Mouse (Mus musculus) ES-E14 (cell line): ENCODE measurements around the gene Bhlha15. TPM values are rescaled to one million over a fixed set of nuclear protein-coding genes. Genes with fewer than 3 reads are reported as not detected.

Experiments used
- DNase-seq: peaks from one replicate; pipeline ENCODE4 v3.0.0-alpha.2; 2013; ENCODE audit warnings: low read depth, low spot score
- H3K27ac ChIP-seq: 2 replicates; pipeline ENCODE4 v1.5.1; 2012; ENCODE audit warnings: low read depth, mild to moderate bottlenecking, low read length, moderate library complexity, mixed read lengths; ENCODE audit not compliant: poor library complexity, insufficient read depth, severe bottlenecking
- H3K36me3 ChIP-seq: 2 replicates; pipeline ENCODE4 v1.6.1; 2012; ENCODE audit warnings: mild to moderate bottlenecking, low read length, moderate library complexity, mixed read lengths; ENCODE audit not compliant: control insufficient read depth, poor library complexity, insufficient read depth, severe bottlenecking
- H3K4me1 ChIP-seq, 2 experiments: fragments of 150-350 bp in 1 of 2; sonication (generic) in 1 of 2; 2 replicates each; pipeline ENCODE4 v1.6.1; 2012; ENCODE audit warnings: low read length in 2 of 2, mild to moderate bottlenecking in 1 of 2, mixed read lengths in 1 of 2; ENCODE audit not compliant: control insufficient read depth in 2 of 2, insufficient read depth in 2 of 2, poor library complexity in 1 of 2
- H3K4me3 ChIP-seq, 2 experiments: fragments of 150-350 bp in 1 of 2; sonication (generic) in 1 of 2; 2 replicates each; pipeline ENCODE4 v1.5.1; 2012; ENCODE audit warnings: low read length in 2 of 2, low read depth in 1 of 2, mild to moderate bottlenecking in 1 of 2, mixed read lengths in 1 of 2; ENCODE audit not compliant: insufficient read depth in 1 of 2, poor library complexity in 1 of 2, severe bottlenecking in 1 of 2
- H3K9ac ChIP-seq: 2 replicates; pipeline ENCODE4 v1.6.1; 2012; ENCODE audit warnings: low read depth, mild to moderate bottlenecking, low read length, mixed read lengths; ENCODE audit not compliant: poor library complexity, insufficient read depth, severe bottlenecking
- H3K9me3 ChIP-seq: fragments of 150-350 bp; sonication (generic); 2 replicates; pipeline ENCODE4 v1.6.1; 2012; ENCODE audit warnings: low read depth, mild to moderate bottlenecking, low read length; ENCODE audit not compliant: control insufficient read depth, insufficient read depth
- CHD2 ChIP-seq: IDR thresholded peaks from 2 replicates; pipeline ENCODE4 v1.6.1; 2014; ENCODE audit warnings: mild to moderate bottlenecking, low read depth, low read length, inconsistent platforms
- HCFC1 ChIP-seq: IDR thresholded peaks from 2 replicates; pipeline ENCODE4 v1.6.1; 2012; ENCODE audit warnings: low read length, inconsistent platforms, borderline replicate concordance; ENCODE audit not compliant: insufficient read depth
- MAFK ChIP-seq: IDR thresholded peaks from 2 replicates; pipeline ENCODE4 v1.6.1; 2014; ENCODE audit warnings: mild to moderate bottlenecking, low read depth, low read length, inconsistent platforms; ENCODE audit not compliant: insufficient read depth
- ZC3H11A ChIP-seq: IDR thresholded peaks from 2 replicates; pipeline ENCODE4 v1.6.1; 2012; ENCODE audit warnings: low read depth, mild to moderate bottlenecking, inconsistent platforms, low read length, borderline replicate concordance
- ZNF384 ChIP-seq: IDR thresholded peaks from 2 replicates; pipeline ENCODE4 v1.6.1; 2012; ENCODE audit warnings: low read depth, low read length, inconsistent platforms
- in situ Hi-C, 2 experiments: fragments of 600-800 bp; cut with MboI; formaldehyde crosslinking; loops; one replicate each; pipeline ENCODE4 v1.15.1; 2025; ENCODE audit warnings: low sequenced_read_pairs in 2 of 2, inconsistent platforms in 1 of 2; ENCODE audit not compliant: unreplicated experiment in 2 of 2
- total RNA-seq: library from RNA; depleted of rRNA; stranded (reverse); fragments of 300-350 nt; gene quantifications from 2 replicates; pipeline ENCODE4 v1.2.3, GENCODE M21; 2012

Bhlha15 gene
- total RNA-seq, 1 experiment, result 1.1 TPM

GRCm38 (mm10) chr5:144154528-144154927 is 35.6 kb upstream of the Bhlha15 start:
- H3K9me3 ChIP-seq, result no peaks in the 10 kb centered on the region
- H3K9ac ChIP-seq, result no peak overlapping the region
- in situ Hi-C loops, result loop anchor here in 1 of 2 experiments (10.0 kb wide), 1 partner anchor 110 kb away; no protein-coding TSS in a partner anchor
- peak; percentile 73 for DNase-seq
- H3K27ac ChIP-seq, result no peak overlapping the region
- H3K4me3 ChIP-seq, result no peak overlapping the region
- peaks cover 0 to 8% of the 10 kb centered on the region in 2 experiments; a peak in 1 of 4 replicates for H3K4me1 ChIP-seq
- H3K36me3 ChIP-seq, result peaks cover 26% of the 10 kb centered on the region
- peak; percentile 51; the same call in 1 of the 2 replicates for TF ChIP-seq ZC3H11A
- no peak for TF ChIP-seq ZNF384
- TF ChIP-seq CHD2, result no peak

DNA sequence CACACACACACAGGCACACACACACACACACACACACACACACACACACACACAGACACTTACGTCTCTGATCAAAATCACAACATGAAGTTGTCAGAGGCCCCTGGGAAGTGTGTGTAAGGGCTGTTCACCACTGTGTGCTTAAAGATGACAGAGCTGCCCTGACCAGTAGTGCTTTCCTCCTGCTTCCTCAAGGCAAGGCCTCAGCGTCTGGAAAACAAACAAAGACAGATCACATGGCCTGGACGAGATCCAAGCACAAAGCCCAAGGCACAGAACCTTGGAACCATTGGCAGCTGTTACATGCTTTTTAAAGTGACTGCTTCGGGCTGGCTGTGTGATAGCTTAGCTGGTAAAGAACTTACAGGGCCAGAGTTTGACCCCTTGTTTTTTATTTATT is 31.5 kb upstream of the Bhlha15 start:
- Histone ChIP-seq H3K4me1 (peaks cover 0 to 10% of the 10 kb centered on the region in 2 experiments; a peak in 1 of 4 replicates), H3K4me3 (no peak overlapping the region), H3K27ac (no peak overlapping the region), H3K36me3 (peaks cover 18% of the 10 kb centered on the region), H3K9ac (no peak overlapping the region), H3K9me3 (no peaks in the 10 kb centered on the region)
- in situ Hi-C loops, result loop anchor here in 1 of 2 experiments (10.0 kb wide), 1 partner anchor 114 kb away; no protein-coding TSS in a partner anchor
- DNase-seq, result no peak
- TF ChIP-seq MAFK (no peak), HCFC1 (no peak), ZNF384 (no peak), ZC3H11A (no peak)

DNA sequence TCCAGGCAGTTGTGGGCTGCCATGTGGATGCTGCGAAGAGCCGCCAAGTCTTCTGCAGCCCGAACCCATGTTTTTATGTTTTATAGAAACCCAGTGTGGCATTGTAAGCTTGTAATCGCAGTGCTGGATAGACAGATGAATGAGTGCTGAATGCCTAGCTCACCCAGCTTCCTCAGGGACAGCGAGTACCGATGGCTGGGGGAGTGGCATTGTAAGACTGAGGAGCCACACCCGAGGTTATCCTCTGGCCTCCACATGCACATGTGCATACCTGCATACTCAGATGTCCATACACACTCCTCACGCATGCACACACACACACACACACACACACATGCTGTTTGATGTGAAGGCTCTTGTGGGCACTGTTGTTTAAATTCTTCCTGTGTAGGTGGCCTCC is 30.9 kb upstream of the Bhlha15 start:
- in situ Hi-C loops, result loop anchor here in 1 of 2 experiments (10.0 kb wide), 1 partner anchor 114 kb away; no protein-coding TSS in a partner anchor
- Histone ChIP-seq H3K9me3 (no peaks in the 10 kb centered on the region), H3K9ac (no peak overlapping the region), H3K4me1 (peaks cover 0 to 13% of the 10 kb centered on the region in 2 experiments; a peak in 1 of 4 replicates), H3K36me3 (peaks cover 21% of the 10 kb centered on the region), H3K27ac (no peak overlapping the region), H3K4me3 (no peak overlapping the region)
- no peak for DNase-seq
- TF ChIP-seq ZNF384, result no peak
- TF ChIP-seq MAFK, result no peak
- no peak for TF ChIP-seq ZC3H11A
- TF ChIP-seq HCFC1, result no peak
- no peak for TF ChIP-seq CHD2

DNA sequence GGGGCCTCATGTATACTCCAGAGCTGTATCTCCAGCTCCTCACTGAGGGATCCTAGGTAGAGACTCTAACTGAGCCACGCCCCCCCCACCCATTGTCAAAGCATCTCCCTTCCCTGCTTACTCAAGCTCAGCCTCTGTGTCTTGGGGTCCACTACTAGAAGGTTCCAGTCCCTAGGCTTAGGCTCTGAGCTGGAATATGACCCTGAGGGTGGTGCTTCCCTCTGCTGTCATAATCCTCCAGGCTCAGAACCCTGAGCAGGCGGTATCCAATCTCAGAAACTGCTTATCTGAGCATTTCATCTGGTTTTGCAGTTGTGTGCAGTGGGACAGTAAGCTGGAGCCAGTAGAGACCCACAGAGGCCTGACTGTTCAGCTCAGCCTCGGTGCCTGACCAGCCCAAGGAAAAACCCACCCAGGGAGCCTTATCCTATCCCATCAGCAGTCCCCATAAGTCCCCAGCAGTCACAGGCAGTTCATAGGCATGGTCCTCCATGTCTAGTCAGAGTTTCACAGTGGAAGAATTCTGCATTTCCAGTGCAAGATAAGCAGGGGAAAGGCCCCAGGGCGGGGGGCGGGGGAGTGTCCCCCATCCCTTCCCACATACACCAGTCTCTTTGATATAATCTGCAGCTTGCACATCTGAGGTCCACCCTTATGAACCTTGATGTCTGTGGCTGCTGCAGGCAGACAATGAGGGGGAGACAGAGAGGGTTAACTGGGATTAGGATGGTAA is 27.8 kb upstream of the Bhlha15 start:
- no peak overlapping the region for H3K4me3 ChIP-seq
- no peak overlapping the region for H3K27ac ChIP-seq
- no peaks in the 10 kb centered on the region for H3K9me3 ChIP-seq
- H3K9ac ChIP-seq, result no peak overlapping the region
- DNase-seq, result no peak
- peaks cover 0 to 13% of the 10 kb centered on the region in 2 experiments; a peak in 1 of 4 replicates for H3K4me1 ChIP-seq
- no peak for TF ChIP-seq ZC3H11A
- no peak for TF ChIP-seq MAFK
- no peak for TF ChIP-seq ZNF384
- no peak for TF ChIP-seq HCFC1
- no peak for TF ChIP-seq CHD2
- H3K36me3 ChIP-seq, result peaks cover 28% of the 10 kb centered on the region; the same call in 1 of the 2 replicates
- in situ Hi-C loops, result no loop called here
